Mouse (Mus musculus) heart, embryonic 13.5 days (tissue): ENCODE data around the gene Adgrb3. TPM values are rescaled to one million over a fixed set of nuclear protein-coding genes. Genes with fewer than 3 reads are reported as not detected.

Experiments used
- ATAC-seq: fragments of 200-750 bp; cut with Nextera tagmentation; 2 replicates; pipeline ENCODE4 v1.8.0; 2017; ENCODE audit warnings: moderate TSS enrichment; ENCODE audit not compliant: insufficient number of reproducible peaks, low FRiP score, low TSS enrichment; ENCODE audit errors: extremely low read depth
- H3K27ac ChIP-seq: fragments of 300-500 bp; sonication (generic); replicated peaks from 2 replicates; pipeline ENCODE4 v1.5.1; 2015; ENCODE audit warnings: moderate library complexity, mild to moderate bottlenecking, inconsistent platforms
- H3K27me3 ChIP-seq: fragments of 300-500 bp; sonication (generic); replicated peaks from 2 replicates; pipeline ENCODE4 v1.6.1; 2015; ENCODE audit warnings: mild to moderate bottlenecking, inconsistent platforms
- H3K36me3 ChIP-seq: fragments of 300-500 bp; sonication (generic); 2 replicates; pipeline ENCODE4 v1.6.1; 2015; ENCODE audit warnings: mild to moderate bottlenecking, inconsistent platforms
- H3K4me1 ChIP-seq: fragments of 300-500 bp; sonication (generic); 2 replicates; pipeline ENCODE4 v1.6.1; 2015; ENCODE audit warnings: inconsistent platforms
- H3K4me2 ChIP-seq: fragments of 300-500 bp; sonication (generic); 2 replicates; pipeline ENCODE4 v1.6.1; 2015; ENCODE audit warnings: inconsistent platforms, mild to moderate bottlenecking, moderate library complexity
- H3K4me3 ChIP-seq: fragments of 300-500 bp; sonication (generic); 2 replicates; pipeline ENCODE4 v1.5.1; 2015; ENCODE audit warnings: moderate library complexity, mild to moderate bottlenecking, inconsistent platforms
- H3K9ac ChIP-seq: fragments of 300-500 bp; sonication (generic); 2 replicates; pipeline ENCODE4 v1.6.1; 2015; ENCODE audit warnings: inconsistent platforms, mild to moderate bottlenecking, moderate library complexity
- H3K9me3 ChIP-seq: fragments of 300-500 bp; sonication (generic); 2 replicates; pipeline ENCODE4 v1.6.1; 2016; ENCODE audit warnings: inconsistent platforms
- WGBS: fragments of 180-500 bp; shearing (Covaris S2); methylation state at CpG from one replicate; pipeline ENCODE4 v1.1.7; 2015; ENCODE audit warnings: mixed read lengths; 5-methylcytosine and 5-hydroxymethylcytosine counted together
- polyA plus RNA-seq: library from polyadenylated mRNA; unstranded; fragments of >200 nt; fragmentation: Nextera tagmentation; extraction: Ambion mirVana; gene quantifications from 2 replicates; pipeline ENCODE4 v1.2.1, GENCODE M21; 2015

Gene Adgrb3
- polyA plus RNA-seq, 1 experiment from 2014 or later: 0.21 TPM

- Histone ChIP-seq H3K27me3 (no peaks in the 10 kb centered on the region), H3K27ac (no peak overlapping the region), H3K9ac (no peak overlapping the region), H3K36me3 (no peaks in the 10 kb centered on the region), H3K9me3 (no peaks in the 10 kb centered on the region; the same call in 1 of the 2 replicates), H3K4me2 (no peak overlapping the region), H3K4me3 (no peak overlapping the region), H3K4me1 (no peaks in the 10 kb centered on the region)
- ATAC-seq: no peak
- 66% methylated on average over 6 of the region's 6 CpGs for WGBS
Measured at GRCm38 (mm10) chr1:25242436-25242835, 587.1 kb downstream of the Adgrb3 start.

GRCm38 (mm10) chr1:25229245-25229750, 600.2 kb downstream of the Adgrb3 start:
- Histone ChIP-seq H3K27ac (no peak overlapping the region), H3K36me3 (no peaks in the 10 kb centered on the region), H3K9ac (no peak overlapping the region), H3K4me3 (no peak overlapping the region), H3K4me2 (no peak overlapping the region), H3K27me3 (peaks cover 7% of the 10 kb centered on the region; the same call in 1 of the 2 replicates), H3K4me1 (no peaks in the 10 kb centered on the region), H3K9me3 (no peaks in the 10 kb centered on the region)
- no peak for ATAC-seq
- WGBS: 26% methylated on average over 7 of the region's 7 CpGs

GRCm38 (mm10) chr1:25228381-25229244, 600.9 kb downstream of the Adgrb3 start:
- H3K27ac ChIP-seq: no peak overlapping the region
- WGBS: 5% methylated on average over 37 of the region's 37 CpGs
- no peaks in the 10 kb centered on the region for H3K9me3 ChIP-seq
- no peak overlapping the region for H3K9ac ChIP-seq
- no peak; the same call in 1 of the 2 replicates for ATAC-seq
- H3K4me1 ChIP-seq: no peaks in the 10 kb centered on the region
- H3K4me3 ChIP-seq: peak overlapping the region; percentile 33
- H3K4me2 ChIP-seq: peak overlapping the region; percentile 61
- peaks cover 7% of the 10 kb centered on the region; the same call in 1 of the 2 replicates for H3K27me3 ChIP-seq
- H3K36me3 ChIP-seq: no peaks in the 10 kb centered on the region

GRCm38 (mm10) chr1:25227880-25228279, 601.6 kb downstream of the Adgrb3 start:
- ATAC-seq: no peak
- no peaks in the 10 kb centered on the region for H3K9me3 ChIP-seq
- H3K9ac ChIP-seq: no peak overlapping the region
- no peak overlapping the region for H3K4me3 ChIP-seq
- H3K4me2 ChIP-seq: peak overlapping the region; percentile 61
- peaks cover 7% of the 10 kb centered on the region; the same call in 1 of the 2 replicates for H3K27me3 ChIP-seq
- no peaks in the 10 kb centered on the region for H3K36me3 ChIP-seq
- no peaks in the 10 kb centered on the region for H3K4me1 ChIP-seq
- WGBS: 35% methylated on average over 3 of the region's 3 CpGs
- no peak overlapping the region for H3K27ac ChIP-seq

GRCm38 (mm10) chr1:25204636-25205035, 624.9 kb downstream of the Adgrb3 start:
- no peak for ATAC-seq
- H3K27me3 ChIP-seq: no peaks in the 10 kb centered on the region

GRCm38 (mm10) chr1:25199392-25199791, 630.1 kb downstream of the Adgrb3 start:
- Histone ChIP-seq H3K4me2 (no peak overlapping the region), H3K27me3 (no peaks in the 10 kb centered on the region), H3K9me3 (no peaks in the 10 kb centered on the region), H3K27ac (no peak overlapping the region), H3K9ac (no peak overlapping the region), H3K4me3 (no peak overlapping the region), H3K4me1 (no peaks in the 10 kb centered on the region), H3K36me3 (no peaks in the 10 kb centered on the region)
- ATAC-seq: no peak

More at GRCm38 (mm10) chr1:25204636-25205035, 624.9 kb downstream of the Adgrb3 start:
- H3K9me3 ChIP-seq: no peaks in the 10 kb centered on the region
- no peak overlapping the region for H3K9ac ChIP-seq
- 47% methylated on average over 5 of the region's 5 CpGs for WGBS
- no peak overlapping the region for H3K27ac ChIP-seq
- no peaks in the 10 kb centered on the region for H3K36me3 ChIP-seq
- H3K4me3 ChIP-seq: no peak overlapping the region
- H3K4me2 ChIP-seq: no peak overlapping the region
- H3K4me1 ChIP-seq: no peaks in the 10 kb centered on the region

- Histone ChIP-seq H3K4me2 (no peak overlapping the region), H3K9me3 (no peaks in the 10 kb centered on the region), H3K27me3 (no peaks in the 10 kb centered on the region), H3K4me1 (no peaks in the 10 kb centered on the region), H3K36me3 (no peaks in the 10 kb centered on the region), H3K27ac (no peak overlapping the region), H3K9ac (no peak overlapping the region), H3K4me3 (no peak overlapping the region)
- no peak for ATAC-seq
- 73% methylated on average over 11 of the region's 11 CpGs for whole genome bisulfite sequencing
Measured at GRCm38 (mm10) chr1:25191986-25192385, 637.5 kb downstream of the Adgrb3 start.

- ATAC-seq: no peak
- H3K4me1 ChIP-seq: no peaks in the 10 kb centered on the region
- no peak overlapping the region for H3K9ac ChIP-seq
- H3K27me3 ChIP-seq: no peaks in the 10 kb centered on the region
- no peak overlapping the region for H3K27ac ChIP-seq
- H3K4me3 ChIP-seq: no peak overlapping the region
- H3K9me3 ChIP-seq: no peaks in the 10 kb centered on the region
- 44% methylated on average over 9 of the region's 9 CpGs for WGBS
- no peaks in the 10 kb centered on the region for H3K36me3 ChIP-seq
- H3K4me2 ChIP-seq: no peak overlapping the region
Measured at GRCm38 (mm10) chr1:25189261-25189660, 640.2 kb downstream of the Adgrb3 start.

- no peak overlapping the region for H3K9ac ChIP-seq
- no peaks in the 10 kb centered on the region for H3K36me3 ChIP-seq
- no peak for ATAC-seq
- H3K9me3 ChIP-seq: no peaks in the 10 kb centered on the region
- H3K4me2 ChIP-seq: no peak overlapping the region
- no peak overlapping the region for H3K4me3 ChIP-seq
- no peaks in the 10 kb centered on the region for H3K27me3 ChIP-seq
- no peaks in the 10 kb centered on the region for H3K4me1 ChIP-seq
- H3K27ac ChIP-seq: no peak overlapping the region
- WGBS: 85% methylated on average over 2 of the region's 2 CpGs
Measured at GRCm38 (mm10) chr1:25185909-25186308, 643.6 kb downstream of the Adgrb3 start.

GRCm38 (mm10) chr1:25181881-25182280, 647.6 kb downstream of the Adgrb3 start:
- no peak for ATAC-seq
- Histone ChIP-seq H3K4me2 (no peak overlapping the region), H3K27me3 (no peaks in the 10 kb centered on the region), H3K9ac (no peak overlapping the region), H3K27ac (no peak overlapping the region), H3K4me1 (no peaks in the 10 kb centered on the region), H3K4me3 (no peak overlapping the region), H3K9me3 (no peaks in the 10 kb centered on the region), H3K36me3 (no peaks in the 10 kb centered on the region)
- WGBS: 71% methylated on average over 2 of the region's 2 CpGs

- H3K36me3 ChIP-seq: no peaks in the 10 kb centered on the region
- H3K27me3 ChIP-seq: no peaks in the 10 kb centered on the region
- H3K4me3 ChIP-seq: no peak overlapping the region
- WGBS: 68% methylated on average over 6 of the region's 6 CpGs
- no peak overlapping the region for H3K9ac ChIP-seq
- no peaks in the 10 kb centered on the region for H3K9me3 ChIP-seq
- H3K4me2 ChIP-seq: no peak overlapping the region
- no peak for ATAC-seq
- H3K4me1 ChIP-seq: no peaks in the 10 kb centered on the region
- no peak overlapping the region for H3K27ac ChIP-seq
Measured at GRCm38 (mm10) chr1:25180615-25181014, 648.9 kb downstream of the Adgrb3 start.
